ENCODE assay signal across 8 mouse cellular contexts in genomic region chr10:24409976-24410375, GRCm38 (mm10).
A peak's percentile ranks its signal among the peaks of the same experiment; 100 is the strongest.
DNase-seq lines count a peak whose midpoint lies in the region; ATAC-seq and TF ChIP-seq lines count a peak whose summit lies in the region.

No protein-coding gene starts in this region.

- H3K27ac ChIP-seq in liver, adult 2 months (replicated peaks; ENCODE audit: insufficient read depth, low read depth, low read length) = no peak overlapping the region
- H3K27ac ChIP-seq in liver, embryonic 12.5 days = no peak overlapping the region

- H3K36me3 ChIP-seq in liver, adult 2 months (ENCODE audit: control insufficient read depth, insufficient read depth, low read length) = no peaks in the 10 kb centered on the region
- H3K36me3 ChIP-seq in liver, embryonic 12.5 days = no peaks in the 10 kb centered on the region

- no peak for ATAC-seq in liver, embryonic 12.5 days

- DNase-seq in adrenal gland, adult 2 months = peak; percentile 41
- no peak for DNase-seq in adrenal gland, postnatal 25 days
- peak; percentile 58 for DNase-seq in liver, adult 2 months (ENCODE audit: extremely low read depth, low read depth, low spot score)
- DNase-seq in forelimb bud, embryonic 11.5 days (ENCODE audit: low read depth, low spot score) = peak; percentile 10
- peak; percentile 44 for DNase-seq in retina, embryonic 14.5 days (ENCODE audit: low spot score)
- DNase-seq in urinary bladder, postnatal 36 days (ENCODE audit: low spot score in 2 of 2) = no peak
- DNase-seq in right cerebral cortex, adult 18-20 months = no peak

- 45% methylated on average over 1 of the region's 1 CpGs for WGBS in liver, adult 2 months
- 26% methylated on average over 1 of the region's 1 CpGs for WGBS in liver, embryonic 12.5 days (ENCODE audit: insufficient replicate concordance)

- TF ChIP-seq POLR2A in liver, adult 2 months (IDR thresholded peaks at IDR 0.05; ENCODE audit: extremely low read depth, insufficient read depth, low read length) = no peak

- H3K79me2 ChIP-seq in liver, adult 2 months (ENCODE audit: control insufficient read depth, insufficient read depth, low read length) = no peaks in the 10 kb centered on the region

- H3K27me3 ChIP-seq in liver, adult 2 months (ENCODE audit: control insufficient read depth, insufficient read depth, low read length) = no peaks in the 10 kb centered on the region
- H3K27me3 ChIP-seq in liver, embryonic 12.5 days (replicated peaks) = no peaks in the 10 kb centered on the region

- no peak overlapping the region for H3K4me2 ChIP-seq in liver, embryonic 12.5 days

- no peak overlapping the region for H3K9ac ChIP-seq in liver, adult 2 months (ENCODE audit: low read depth, low read length)
- no peak overlapping the region for H3K9ac ChIP-seq in liver, embryonic 12.5 days

- H3K4me1 ChIP-seq in liver, adult 2 months (ENCODE audit: control insufficient read depth, insufficient read depth, low read length) = no peaks in the 10 kb centered on the region
- no peaks in the 10 kb centered on the region for H3K4me1 ChIP-seq in liver, embryonic 12.5 days

- peak; percentile 59 for TF ChIP-seq CTCF in liver, adult 2 months (IDR thresholded peaks at IDR 0.05; ENCODE audit: low read depth, low read length)

- no peaks in the 10 kb centered on the region for H3K9me3 ChIP-seq in liver, embryonic 12.5 days (replicated peaks)

- no peak overlapping the region for H3K4me3 ChIP-seq in liver, adult 2 months (ENCODE audit: insufficient read depth, low read depth, low read length)
- H3K4me3 ChIP-seq in liver, embryonic 12.5 days = no peak overlapping the region

Comparison
In these comparisons a context has a peak if more than half of its experiments do, and no peak if none do; other contexts are left out.
1. DNase-seq: peak in adrenal gland, adult 2 months (single experiment), liver, adult 2 months (single experiment), forelimb bud, embryonic 11.5 days (single experiment) and retina, embryonic 14.5 days (single experiment); none in adrenal gland, postnatal 25 days (single experiment), urinary bladder, postnatal 36 days (0 of 2) and right cerebral cortex, adult 18-20 months (single experiment).